In the genomic region with DNA sequence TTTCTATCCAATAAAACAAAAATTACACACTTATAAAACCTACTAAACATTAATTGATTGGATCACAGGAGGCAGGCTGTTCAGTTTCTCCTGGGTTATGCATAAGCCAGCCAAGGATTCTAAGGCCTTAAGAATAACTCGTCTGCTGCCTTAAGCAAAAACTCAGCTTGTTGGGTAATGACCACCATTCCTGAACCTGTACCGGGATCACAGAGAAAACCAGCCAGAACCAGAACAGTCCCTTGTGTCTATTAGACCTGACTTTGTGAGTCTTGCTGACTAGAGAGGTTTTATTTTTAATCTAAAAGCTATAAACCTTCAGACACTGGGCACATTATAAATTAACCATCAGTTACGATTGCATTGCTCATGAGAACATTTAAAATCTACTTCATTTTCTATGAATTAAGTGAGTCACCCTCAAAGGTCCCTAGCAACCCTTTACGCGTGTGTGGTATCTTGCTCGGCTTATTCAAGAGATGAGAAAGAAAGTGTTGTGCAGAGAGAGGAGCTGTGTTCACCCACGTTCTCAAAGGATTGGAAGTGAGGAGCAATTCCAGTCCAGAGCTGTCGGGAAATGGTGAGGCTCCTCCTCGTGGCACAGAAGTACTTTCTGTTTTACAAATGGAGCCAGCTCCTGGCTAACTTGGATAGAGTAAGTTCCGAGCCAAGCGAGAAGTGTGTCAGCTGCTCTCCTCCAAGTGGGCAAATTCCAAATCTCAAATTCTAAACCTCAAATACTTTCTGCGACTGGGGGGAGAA, we compare ENCODE assay signal across 9 mouse cellular contexts.
DNase-seq lines count a peak whose midpoint lies in the region.
"Had no signal": no experiment of that assay in that cellular context is flagged by ENCODE, and none has a peak within 500 bp of the region (broad histone marks: within the 10 kb centered on the region; RNA-seq: fewer than 3 reads in every experiment).

No protein-coding gene starts in this region.

- peak; percentile 94 for DNase-seq in heart, adult 11 months
- no peak for DNase-seq in heart, postnatal 4 days
- DNase-seq in right cerebral cortex, adult 18-20 months = peak; percentile 71
- DNase-seq in right cerebral cortex, postnatal 4 days = no peak
- peak; percentile 66 for DNase-seq in kidney, adult 9 months
- DNase-seq in right cerebral cortex, postnatal 36 days (ENCODE audit: low spot score in 2 of 2) = peak; percentile 36 to 52
- DNase-seq in yolk sac, embryonic 10.5 days (ENCODE audit: low spot score) = no peak
- no peak for DNase-seq in adrenal gland, postnatal 36 days
- DNase-seq: cerebellum, adult 11-12 months had no signal

Comparison
In these comparisons a context has a peak if more than half of its experiments do, and no peak if none do; other contexts are left out.
1. DNase-seq: peak in heart, adult 11 months (single experiment), right cerebral cortex, adult 18-20 months (single experiment), kidney, adult 9 months (single experiment) and right cerebral cortex, postnatal 36 days (2 of 2); none in heart, postnatal 4 days (single experiment), right cerebral cortex, postnatal 4 days (single experiment), yolk sac, embryonic 10.5 days (single experiment) and adrenal gland, postnatal 36 days (0 of 2).